Mouse (Mus musculus): Measurements from ENCODE around the gene Gm49366.
"Not testable (repeated sequence)": the region's sequence is repeated elsewhere in the genome, so short reads cannot be mapped to it uniquely, and the experiment has no call there.

Gm49366 gene

GRCm38 (mm10) chr12:84038691-84039111 is at the start of gene Gm49366:
Gm49366 (plus strand) TSS chr12:84038935.
- peak; percentile 45 for DNase-seq

- no peak for DNase-seq
Measured at GRCm38 (mm10) chr12:83989378-83989777, 49.4 kb upstream of the Gm49366 start.

- DNase-seq: no peak
Measured at GRCm38 (mm10) chr12:83997221-83997620, 41.5 kb upstream of the Gm49366 start.

GRCm38 (mm10) chr12:83998341-83999107 is 40.2 kb upstream of the Gm49366 start:
- DNase-seq: no peak

- DNase-seq: not testable (repeated sequence)
Measured at GRCm38 (mm10) chr12:83999237-83999636, 39.5 kb upstream of the Gm49366 start.

- DNase-seq: no peak
Measured at GRCm38 (mm10) chr12:84000418-84000817, 38.3 kb upstream of the Gm49366 start.

GRCm38 (mm10) chr12:84003866-84004265 is 34.9 kb upstream of the Gm49366 start:
- DNase-seq: no peak

GRCm38 (mm10) chr12:84008251-84008650 is 30.5 kb upstream of the Gm49366 start:
- DNase-seq: no peak

- no peak for DNase-seq
Measured at GRCm38 (mm10) chr12:84008729-84009128, 30.0 kb upstream of the Gm49366 start.

GRCm38 (mm10) chr12:84009171-84009965 is 29.4 kb upstream of the Gm49366 start, which contains the start of gene Acot1:
Acot1 (plus strand) TSS chr12:84009490.
- peak; percentile 52 for DNase-seq

- DNase-seq: no peak
Measured at GRCm38 (mm10) chr12:84010201-84010600, 28.5 kb upstream of the Gm49366 start.

- peak; percentile 58 for DNase-seq
Measured at GRCm38 (mm10) chr12:84011251-84012040, 27.3 kb upstream of the Gm49366 start.

- no peak for DNase-seq
Measured at GRCm38 (mm10) chr12:84013130-84013529, 25.6 kb upstream of the Gm49366 start.

- peak; percentile 13 for DNase-seq
Measured at GRCm38 (mm10) chr12:84013701-84014100, 25.0 kb upstream of the Gm49366 start.

GRCm38 (mm10) chr12:84020528-84020927 is 18.2 kb upstream of the Gm49366 start:
- DNase-seq: not testable (repeated sequence)

- not testable (repeated sequence) for DNase-seq
Measured at GRCm38 (mm10) chr12:84022266-84022665, 16.5 kb upstream of the Gm49366 start.

GRCm38 (mm10) chr12:84023052-84023745 is 15.5 kb upstream of the Gm49366 start:
- no peak for DNase-seq

- DNase-seq: no peak
Measured at GRCm38 (mm10) chr12:84025888-84026287, 12.8 kb upstream of the Gm49366 start.

- DNase-seq: not testable (repeated sequence)
Measured at GRCm38 (mm10) chr12:84028328-84028727, 10.4 kb upstream of the Gm49366 start.

GRCm38 (mm10) chr12:84029043-84029442 is 9.7 kb upstream of the Gm49366 start:
- DNase-seq: not testable (repeated sequence)

GRCm38 (mm10) chr12:84030659-84031332 is 7.9 kb upstream of the Gm49366 start:
- DNase-seq: peak; percentile 70

GRCm38 (mm10) chr12:84032854-84033253 is 5.9 kb upstream of the Gm49366 start:
- DNase-seq: no peak
